Mouse (Mus musculus) forebrain, embryonic 10.5 days (tissue): ENCODE data around the gene Aurkaip1. TPM values are rescaled to one million over a fixed set of nuclear protein-coding genes. Genes with fewer than 3 reads are reported as not detected.

Experiments
- DNase-seq: peaks from one replicate; pipeline ENCODE4 v3.0.0-alpha.2; 2017; ENCODE audit warnings: low spot score; ENCODE audit errors: extremely low spot score
- H3K27ac ChIP-seq: fragments of 300-500 bp; sonication (generic); 2 replicates; pipeline ENCODE4 v1.5.1; 2016; ENCODE audit warnings: mild to moderate bottlenecking
- H3K27me3 ChIP-seq: fragments of 300-500 bp; sonication (generic); 2 replicates; pipeline ENCODE4 v1.6.1; 2016; ENCODE audit warnings: mild to moderate bottlenecking; ENCODE audit not compliant: poor library complexity, severe bottlenecking
- H3K36me3 ChIP-seq: fragments of 300-500 bp; sonication (generic); replicated peaks from 2 replicates; pipeline ENCODE4 v1.6.1; 2016; ENCODE audit warnings: mild to moderate bottlenecking, moderate library complexity
- H3K4me1 ChIP-seq: fragments of 300-500 bp; sonication (generic); 2 replicates; pipeline ENCODE4 v1.6.1; 2016
- H3K4me3 ChIP-seq: fragments of 300-500 bp; sonication (generic); 2 replicates; pipeline ENCODE4 v1.5.1; 2016; ENCODE audit warnings: mild to moderate bottlenecking, moderate library complexity
- H3K9me3 ChIP-seq: fragments of 300-500 bp; sonication (generic); 2 replicates; pipeline ENCODE4 v1.6.1; 2016; ENCODE audit warnings: mild to moderate bottlenecking, moderate library complexity
- WGBS: fragments of 180-500 bp; shearing (Covaris S2); methylation state at CpG from one replicate; pipeline ENCODE4 v1.1.7; 2016; 5-methylcytosine and 5-hydroxymethylcytosine counted together
- microRNA-seq: library from miRNA; unstranded; fragments of <30 nt; microRNA quantifications from one replicate; pipeline ENCODE4, GENCODE M21; 2017
- polyA plus RNA-seq: library from polyadenylated mRNA; unstranded; fragments of >200 nt; fragmentation: Nextera tagmentation; extraction: Ambion mirVana; gene quantifications from 2 replicates; pipeline ENCODE4 v1.2.1, GENCODE M21; 2016

The Aurkaip1 gene
- polyA plus RNA-seq, 1 experiment from 2014 or later, result 165 TPM

DNA sequence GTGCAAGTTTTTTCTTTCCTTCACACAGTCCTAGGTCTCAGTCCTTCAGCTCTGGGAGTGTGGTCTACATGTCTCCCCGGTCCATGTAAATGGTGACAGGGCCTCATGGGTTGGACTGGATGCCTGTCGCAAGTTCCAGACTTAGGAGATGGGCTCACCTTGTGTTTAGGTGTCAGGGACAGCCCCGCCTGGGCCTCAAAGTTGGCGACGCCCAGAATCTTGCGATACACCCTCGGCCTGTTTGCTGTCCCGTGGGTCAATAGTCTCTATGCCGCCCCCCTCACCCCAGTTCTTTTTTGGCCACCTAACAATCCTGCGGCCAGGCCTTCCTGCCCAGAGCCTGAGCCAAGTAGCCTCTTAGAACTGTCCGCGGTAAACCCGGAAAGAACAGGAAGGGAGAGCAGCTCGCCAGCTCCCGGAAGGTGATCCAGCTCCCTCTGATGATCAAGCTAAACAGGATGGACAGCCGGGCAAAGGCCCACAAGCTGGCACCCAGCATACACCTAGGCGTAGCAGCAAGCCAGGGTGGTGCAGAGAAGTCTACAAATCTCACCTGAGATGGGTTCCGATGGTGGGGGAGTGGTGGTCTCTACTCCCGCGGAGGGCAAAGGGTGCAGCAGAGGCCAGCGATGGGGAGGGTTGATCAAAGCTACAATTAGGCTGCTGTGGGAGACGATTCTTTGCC lies 37.7 kb downstream of the Aurkaip1 start:
- Histone ChIP-seq H3K27ac (peak overlapping the region; percentile 88), H3K4me1 (peaks cover 26% of the 10 kb centered on the region), H3K27me3 (no peaks in the 10 kb centered on the region), H3K4me3 (peak overlapping the region; percentile 84), H3K36me3 (peaks cover 56% of the 10 kb centered on the region), H3K9me3 (no peaks in the 10 kb centered on the region)
- 14% methylated on average over 22 of the region's 22 CpGs for WGBS
- DNase-seq, result no peak

DNA sequence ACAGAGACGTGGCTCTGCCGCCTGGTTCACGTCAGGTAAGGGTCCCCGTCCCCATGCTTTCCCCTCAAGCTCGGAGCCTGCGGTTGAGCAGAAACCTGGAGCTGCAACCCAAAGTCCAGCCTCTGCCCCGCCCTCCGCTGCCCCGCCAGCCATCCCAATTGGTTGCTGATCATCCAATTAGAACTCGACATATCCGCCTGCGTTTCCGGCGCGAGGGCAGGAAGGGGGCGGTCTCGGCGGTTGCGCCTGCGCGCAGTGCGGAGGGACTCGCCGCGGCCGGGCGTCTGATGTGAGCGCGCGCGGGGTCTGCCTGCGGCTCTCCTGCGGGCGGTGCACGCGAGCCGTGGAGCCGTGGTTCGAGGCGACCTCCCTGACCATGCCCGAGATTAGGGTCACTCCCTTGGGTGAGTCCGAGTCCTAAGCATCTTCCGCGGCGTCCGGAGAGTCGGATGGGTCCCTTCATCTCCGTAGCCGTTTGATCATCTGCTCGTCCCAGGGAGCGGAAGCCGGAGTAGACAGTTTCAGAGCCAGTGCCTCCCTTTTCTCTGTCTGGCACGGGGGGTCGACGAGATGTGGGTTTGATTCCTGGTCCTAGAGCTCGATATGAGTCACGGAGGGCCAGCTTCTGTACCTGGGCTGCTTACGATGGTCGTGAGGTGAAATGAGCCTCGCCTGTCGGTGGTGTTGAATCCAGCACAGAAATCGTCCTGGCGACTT lies 38.4 kb downstream of the Aurkaip1 start, which contains the start of the genes Cptp and Ints11:
Gene Cptp, minus strand, starts transcription at position 124 of the 717 bp plus-strand sequence.
Gene Ints11, plus strand, starts transcription at position 230 of the 717 bp plus-strand sequence.
- Histone ChIP-seq H3K36me3 (peaks cover 63% of the 10 kb centered on the region), H3K27ac (peak within 1 kb of the TSS; percentile 88)

DNA sequence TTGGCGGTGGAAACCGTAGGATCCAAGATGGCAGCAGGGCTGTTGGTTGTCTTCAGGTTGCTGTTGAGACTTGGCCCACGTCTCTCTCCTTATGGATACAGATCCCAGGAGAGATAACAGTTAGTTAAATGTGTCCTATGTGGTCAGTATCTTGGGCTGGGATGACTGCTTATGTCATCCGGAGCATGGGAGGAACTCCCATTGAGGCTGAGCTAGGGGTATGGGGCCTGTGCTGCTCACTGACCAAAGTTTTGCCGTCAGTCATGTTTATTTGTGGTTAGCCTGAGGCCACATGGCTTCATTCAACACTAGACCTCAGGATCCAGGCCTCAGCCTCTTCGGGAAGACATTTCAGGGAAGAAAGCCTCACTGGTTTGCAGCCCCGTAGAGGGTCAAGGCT lies 40.3 kb downstream of the Aurkaip1 start:
- peaks cover 26% of the 10 kb centered on the region for H3K4me1 ChIP-seq
- no peak overlapping the region for H3K4me3 ChIP-seq
- 96% methylated on average over 7 of the region's 7 CpGs for WGBS
- no peak for DNase-seq
- no peaks in the 10 kb centered on the region for H3K9me3 ChIP-seq
- H3K27ac ChIP-seq, result no peak overlapping the region
- H3K27me3 ChIP-seq, result no peaks in the 10 kb centered on the region
- H3K36me3 ChIP-seq, result peaks cover 62% of the 10 kb centered on the region

More for the DNA sequence above, 38.4 kb downstream of the Aurkaip1 start, which contains the start of the genes Cptp and Ints11:
- peak; percentile 97 for DNase-seq
- peaks cover 26% of the 10 kb centered on the region for H3K4me1 ChIP-seq
- H3K4me3 ChIP-seq, result peak within 1 kb of the TSS; percentile 84
- H3K9me3 ChIP-seq, result no peaks in the 10 kb centered on the region
- under 1% methylated on average over 63 of the region's 63 CpGs for WGBS
- H3K27me3 ChIP-seq, result no peaks in the 10 kb centered on the region

Small RNA genes within 50 kb of the gene (microRNA-seq; reads per million reads assigned to microRNA genes)
- not detected for gene Gm27743

Other genes starting within 250 kb of the Aurkaip1 start
- gene Slc35e2, start 229.9 kb upstream of the Aurkaip1 start, polyA plus RNA-seq, result 10.7 and 12.9 TPM in 2 replicates
- 83.9 and 86.7 TPM in 2 replicates for gene Cdk11b, start 206.4 kb upstream of the Aurkaip1 start, polyA plus RNA-seq
- not detected in 2 replicates for gene Gm10563, start 185.9 kb upstream of the Aurkaip1 start, polyA plus RNA-seq
- 1.8 and 2.8 TPM in 2 replicates for gene Mmp23, start 177.9 kb upstream of the Aurkaip1 start, polyA plus RNA-seq
- gene Mib2, start 162.1 kb upstream of the Aurkaip1 start, polyA plus RNA-seq, result 16.8 and 18.3 TPM in 2 replicates
- 0.64 and 0.67 TPM in 2 replicates for gene Fndc10, start 136.9 kb upstream of the Aurkaip1 start, polyA plus RNA-seq
- 163 and 164 TPM in 2 replicates for gene Ssu72, start 126.5 kb upstream of the Aurkaip1 start, polyA plus RNA-seq
- 0.36 and 0.77 TPM in 2 replicates for gene Tmem240, start 96.5 kb upstream of the Aurkaip1 start, polyA plus RNA-seq
- gene Atad3a, start 70.2 kb upstream of the Aurkaip1 start, polyA plus RNA-seq, result 141 and 149 TPM in 2 replicates
- gene Vwa1, start 56.6 kb upstream of the Aurkaip1 start, polyA plus RNA-seq, result 9.7 and 11.3 TPM in 2 replicates
- 0.24 and 0.27 TPM in 2 replicates for gene Tmem88b, start 45.4 kb upstream of the Aurkaip1 start, polyA plus RNA-seq
- not detected in 2 replicates for gene Ankrd65, start 40.8 kb upstream of the Aurkaip1 start, polyA plus RNA-seq
- gene Mrpl20, start 28.4 kb upstream of the Aurkaip1 start, polyA plus RNA-seq, result 253 and 258 TPM in 2 replicates
- 166 and 168 TPM in 2 replicates for gene Ccnl2, start 18.8 kb upstream of the Aurkaip1 start, polyA plus RNA-seq
- gene Mxra8, start 8.4 kb downstream of the Aurkaip1 start, polyA plus RNA-seq, result 37.6 and 39.4 TPM in 2 replicates
- gene Dvl1, start 16.1 kb downstream of the Aurkaip1 start, polyA plus RNA-seq, result 4.6 and 5.3 TPM in 2 replicates
- gene Tas1r3, start 32.1 kb downstream of the Aurkaip1 start, polyA plus RNA-seq, result 0.12 and 0.33 TPM in 2 replicates
- gene Cptp, start 38.2 kb downstream of the Aurkaip1 start, polyA plus RNA-seq, result 21.2 and 24.0 TPM in 2 replicates
- 120 and 121 TPM in 2 replicates for gene Ints11, start 38.3 kb downstream of the Aurkaip1 start, polyA plus RNA-seq
- gene Pusl1, start 60.5 kb downstream of the Aurkaip1 start, polyA plus RNA-seq, result 54.5 and 56.3 TPM in 2 replicates
- 24.3 and 24.5 TPM in 2 replicates for gene Acap3, start 60.5 kb downstream of the Aurkaip1 start, polyA plus RNA-seq
- 144 and 150 TPM in 2 replicates for gene Ube2j2, start 112.6 kb downstream of the Aurkaip1 start, polyA plus RNA-seq
- 18.4 and 20.9 TPM in 2 replicates for gene C1qtnf12, start 131.0 kb downstream of the Aurkaip1 start, polyA plus RNA-seq
- 12.7 and 14.0 TPM in 2 replicates for gene B3galt6, start 161.4 kb downstream of the Aurkaip1 start, polyA plus RNA-seq
- 134 and 135 TPM in 2 replicates for gene Sdf4, start 161.6 kb downstream of the Aurkaip1 start, polyA plus RNA-seq
- gene Tnfrsf4, start 182.6 kb downstream of the Aurkaip1 start, polyA plus RNA-seq, result 0.72 and 1.1 TPM in 2 replicates
- 0.72 and 1.1 TPM in 2 replicates for gene Tnfrsf18, start 194.9 kb downstream of the Aurkaip1 start, polyA plus RNA-seq
- gene Ttll10, start 228.1 kb downstream of the Aurkaip1 start, polyA plus RNA-seq, result 0.10 and 0.41 TPM in 2 replicates